Mouse (Mus musculus): ENCODE data around the gene Rps18. TPM values are rescaled to one million over a fixed set of nuclear protein-coding genes. Genes with fewer than 3 reads are reported as not detected.

Rps18 gene
- polyA plus RNA-seq, 1 experiment: 212 TPM

DNA sequence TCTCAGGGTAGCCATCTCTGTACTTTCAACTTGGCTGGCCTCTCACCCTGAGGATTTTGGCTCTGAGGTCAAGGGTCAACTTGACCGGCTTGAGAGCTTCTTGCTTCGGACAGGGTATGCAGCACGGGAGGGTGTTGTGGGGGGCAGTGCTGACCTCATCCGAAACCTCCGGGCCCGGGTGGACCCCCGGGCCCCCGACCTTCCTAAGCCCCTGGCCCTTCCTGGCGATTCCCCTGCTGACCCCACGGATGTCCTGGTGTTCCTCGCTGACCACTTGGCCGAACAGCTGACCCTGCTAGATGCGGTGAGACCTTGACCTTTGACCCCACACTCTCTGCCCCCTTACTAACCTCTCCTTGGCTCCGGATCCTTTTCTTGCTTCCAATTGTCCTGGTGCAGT, 23.4 kb downstream of the Rps18 start:
- H3K4me3 ChIP-seq (ENCODE audit: control insufficient read depth, low read depth, low read length): no peak overlapping the region
- no peak overlapping the region for H3K27ac ChIP-seq (ENCODE audit: control insufficient read depth, insufficient read depth, low read depth, low read length)
- H3K27me3 ChIP-seq (ENCODE audit: control insufficient read depth, insufficient read depth, low read length): no peaks in the 10 kb centered on the region
- no peak for TF ChIP-seq POLR2A (IDR thresholded peaks at IDR 0.05; ENCODE audit: control insufficient read depth, low read depth, low read length)
- TF ChIP-seq CTCF (IDR thresholded peaks at IDR 0.05; ENCODE audit: control insufficient read depth, insufficient read depth, insufficient replicate concordance, low read depth, low read length): no peak
- H3K4me1 ChIP-seq (ENCODE audit: control insufficient read depth, insufficient read depth, low read length): peaks cover 10% of the 10 kb centered on the region
- no peaks in the 10 kb centered on the region for H3K36me3 ChIP-seq (ENCODE audit: control insufficient read depth, insufficient read depth, low read length)

DNA sequence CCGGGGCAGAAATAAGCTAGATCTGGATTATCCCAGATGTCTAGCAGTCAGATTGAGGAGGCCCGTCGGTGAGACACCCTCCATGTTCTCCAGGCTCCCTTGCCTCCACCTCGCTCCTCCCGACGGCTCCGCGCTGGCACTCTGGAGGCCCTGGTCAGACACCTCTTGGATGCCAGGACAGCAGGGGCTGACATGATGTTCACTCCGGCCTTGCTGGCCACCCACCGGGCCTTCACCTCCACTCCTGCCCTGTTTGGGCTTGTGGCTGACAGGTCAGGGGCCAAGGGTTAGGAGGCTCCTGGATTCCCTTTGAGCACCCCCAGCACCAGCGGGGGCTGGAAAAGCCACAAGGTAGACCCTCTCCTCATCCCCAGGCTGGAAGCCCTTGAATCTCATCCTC, 23.9 kb downstream of the Rps18 start:
- Histone ChIP-seq H3K27ac (ENCODE audit: control insufficient read depth, insufficient read depth, low read depth, low read length) (no peak overlapping the region), H3K4me1 (ENCODE audit: control insufficient read depth, insufficient read depth, low read length) (peaks cover 10% of the 10 kb centered on the region), H3K4me3 (ENCODE audit: control insufficient read depth, low read depth, low read length) (no peak overlapping the region), H3K27me3 (ENCODE audit: control insufficient read depth, insufficient read depth, low read length) (no peaks in the 10 kb centered on the region), H3K36me3 (ENCODE audit: control insufficient read depth, insufficient read depth, low read length) (no peaks in the 10 kb centered on the region)
- no peak for TF ChIP-seq POLR2A (IDR thresholded peaks at IDR 0.05; ENCODE audit: control insufficient read depth, low read depth, low read length)
- TF ChIP-seq CTCF (IDR thresholded peaks at IDR 0.05; ENCODE audit: control insufficient read depth, insufficient read depth, insufficient replicate concordance, low read depth, low read length): no peak

GRCm38 (mm10) chr17:33931159-33931866, 24.5 kb downstream of the Rps18 start:
- no peaks in the 10 kb centered on the region for H3K36me3 ChIP-seq (ENCODE audit: control insufficient read depth, insufficient read depth, low read length)

DNA sequence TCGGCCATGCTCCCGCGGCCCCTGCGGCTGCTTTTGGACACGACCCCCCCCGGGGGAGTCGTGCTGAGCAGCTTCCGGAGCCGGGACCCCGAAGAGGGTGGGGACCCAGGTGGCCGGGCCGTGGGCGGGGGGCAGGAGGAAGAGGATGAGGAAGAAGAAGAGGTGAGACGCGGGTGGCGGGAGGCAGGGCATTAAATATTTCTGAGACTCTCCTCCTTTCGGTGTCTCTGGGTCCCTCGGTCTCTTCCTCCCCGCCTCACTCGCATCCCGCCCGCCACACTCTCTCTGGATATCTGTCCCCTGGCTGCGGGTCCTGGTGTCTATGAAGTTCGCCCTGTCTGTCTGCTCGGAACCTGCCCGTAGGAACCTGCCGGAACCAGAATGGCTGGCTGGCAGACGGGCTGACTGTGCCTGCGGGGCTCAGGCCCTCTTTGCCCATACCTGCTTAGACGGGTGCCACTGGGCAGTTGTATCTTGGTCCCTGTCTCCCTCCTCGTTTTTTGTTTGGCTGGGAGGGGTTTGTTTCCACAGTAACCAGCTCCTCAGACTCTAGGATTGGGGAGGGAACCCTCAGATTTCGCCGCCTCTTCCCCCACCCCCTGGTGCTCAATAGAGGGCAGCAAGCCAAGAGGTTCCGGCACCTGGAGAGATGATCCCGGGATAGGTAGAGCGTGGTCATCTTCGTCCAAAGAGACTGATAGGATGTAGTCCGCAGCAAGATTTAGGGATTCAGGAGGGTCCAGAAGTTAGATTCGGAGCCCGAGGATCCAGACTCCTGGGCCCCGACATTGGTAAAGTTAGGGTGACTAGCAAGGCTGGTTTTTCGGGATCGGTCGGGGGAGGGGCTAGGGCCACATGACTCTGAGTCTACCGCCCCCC, 25.3 kb downstream of the Rps18 start:
- peak overlapping the region; percentile 82 for H3K4me3 ChIP-seq (ENCODE audit: control insufficient read depth, low read depth, low read length)
- no peak overlapping the region for H3K27ac ChIP-seq (ENCODE audit: control insufficient read depth, insufficient read depth, low read depth, low read length)
- H3K4me1 ChIP-seq (ENCODE audit: control insufficient read depth, insufficient read depth, low read length): peaks cover 10% of the 10 kb centered on the region
- no peaks in the 10 kb centered on the region for H3K36me3 ChIP-seq (ENCODE audit: control insufficient read depth, insufficient read depth, low read length)
- TF ChIP-seq POLR2A (IDR thresholded peaks at IDR 0.05; ENCODE audit: control insufficient read depth, low read depth, low read length): no peak
- no peak for TF ChIP-seq CTCF (IDR thresholded peaks at IDR 0.05; ENCODE audit: control insufficient read depth, insufficient read depth, insufficient replicate concordance, low read depth, low read length)
- no peaks in the 10 kb centered on the region for H3K27me3 ChIP-seq (ENCODE audit: control insufficient read depth, insufficient read depth, low read length)

More at GRCm38 (mm10) chr17:33931159-33931866, 24.5 kb downstream of the Rps18 start:
- no peak overlapping the region for H3K27ac ChIP-seq (ENCODE audit: control insufficient read depth, insufficient read depth, low read depth, low read length)
- peaks cover 10% of the 10 kb centered on the region for H3K4me1 ChIP-seq (ENCODE audit: control insufficient read depth, insufficient read depth, low read length)
- peak overlapping the region; percentile 82 for H3K4me3 ChIP-seq (ENCODE audit: control insufficient read depth, low read depth, low read length)
- H3K27me3 ChIP-seq (ENCODE audit: control insufficient read depth, insufficient read depth, low read length): no peaks in the 10 kb centered on the region
- TF ChIP-seq CTCF (IDR thresholded peaks at IDR 0.05; ENCODE audit: control insufficient read depth, insufficient read depth, insufficient replicate concordance, low read depth, low read length) (no peak), POLR2A (IDR thresholded peaks at IDR 0.05; ENCODE audit: control insufficient read depth, low read depth, low read length) (no peak)

- TF ChIP-seq POLR2A (IDR thresholded peaks at IDR 0.05; ENCODE audit: control insufficient read depth, low read depth, low read length) (peak; percentile 67; the same call in 1 of the 2 replicates), CTCF (IDR thresholded peaks at IDR 0.05; ENCODE audit: control insufficient read depth, insufficient read depth, insufficient replicate concordance, low read depth, low read length) (no peak)
- Histone ChIP-seq H3K4me1 (ENCODE audit: control insufficient read depth, insufficient read depth, low read length) (peaks cover 10% of the 10 kb centered on the region), H3K27me3 (ENCODE audit: control insufficient read depth, insufficient read depth, low read length) (no peaks in the 10 kb centered on the region), H3K36me3 (ENCODE audit: control insufficient read depth, insufficient read depth, low read length) (no peaks in the 10 kb centered on the region), H3K4me3 (ENCODE audit: control insufficient read depth, low read depth, low read length) (peak within 1 kb of the TSS; percentile 82), H3K27ac (ENCODE audit: control insufficient read depth, insufficient read depth, low read depth, low read length) (peak within 1 kb of the TSS; percentile 56)
Measured at GRCm38 (mm10) chr17:33929371-33930279, 26.2 kb downstream of the Rps18 start, which contains the start of gene Rgl2. Rgl2 (plus strand) TSS chr17:33929543.

DNA sequence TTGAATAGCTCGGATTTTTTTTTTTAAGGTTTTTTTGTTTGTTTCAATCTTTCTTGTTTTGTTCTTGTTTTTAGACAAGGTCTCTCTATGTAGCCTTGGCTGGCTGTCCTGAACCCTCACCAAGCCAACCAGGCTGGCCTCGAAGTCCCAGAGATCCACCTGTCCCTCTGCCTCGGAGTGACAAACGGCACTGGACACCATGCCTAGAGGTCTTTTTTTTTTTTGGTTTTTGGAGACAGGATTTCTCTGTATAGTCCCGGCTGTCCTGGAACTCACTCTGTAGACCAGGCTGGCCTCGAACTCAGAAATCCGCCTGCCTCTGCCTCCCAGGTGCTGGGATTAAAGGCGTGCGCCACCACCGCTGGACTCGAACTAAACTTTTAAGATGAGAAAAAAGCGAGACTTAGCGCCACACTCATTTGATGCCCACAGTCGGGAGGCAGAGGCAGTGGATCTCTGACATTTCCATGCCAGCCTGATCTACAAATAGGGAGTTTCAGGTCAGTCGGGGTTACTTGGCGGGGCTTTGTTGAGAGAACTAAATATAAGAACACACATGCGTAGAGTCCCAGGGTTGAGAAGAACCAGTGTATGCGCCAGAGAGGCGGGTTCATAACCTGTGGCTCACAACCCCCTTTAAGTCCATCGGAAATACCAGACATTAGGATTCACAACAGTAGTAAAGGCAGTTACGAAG, 27.4 kb downstream of the Rps18 start:
- Histone ChIP-seq H3K27ac (ENCODE audit: control insufficient read depth, insufficient read depth, low read depth, low read length) (no peak overlapping the region), H3K36me3 (ENCODE audit: control insufficient read depth, insufficient read depth, low read length) (no peaks in the 10 kb centered on the region), H3K4me3 (ENCODE audit: control insufficient read depth, low read depth, low read length) (peak overlapping the region; percentile 78), H3K27me3 (ENCODE audit: control insufficient read depth, insufficient read depth, low read length) (no peaks in the 10 kb centered on the region), H3K4me1 (ENCODE audit: control insufficient read depth, insufficient read depth, low read length) (peaks cover 10% of the 10 kb centered on the region)
- TF ChIP-seq CTCF (IDR thresholded peaks at IDR 0.05; ENCODE audit: control insufficient read depth, insufficient read depth, insufficient replicate concordance, low read depth, low read length) (no peak), POLR2A (IDR thresholded peaks at IDR 0.05; ENCODE audit: control insufficient read depth, low read depth, low read length) (no peak)

Data from testis, adult 2 months (tissue).